Mouse (Mus musculus) heart, postnatal 14 days (tissue): ENCODE measurements at regions not wholly inside any gene's neighbourhood (a gene's known extent, or its start where the extent isn't known, plus 50 kb on each side); places are given as distances from the start of the nearest gene placed in this dataset.

Experiments
- DNase-seq, 2 experiments: peaks; one replicate each; pipeline ENCODE4 v3.0.0; 2021 to 2022
- intact Hi-C: fragments of 180-260 bp; cut with DNase I; formaldehyde crosslinking; loops from one replicate; pipeline ENCODE4 v1.15.1; 2025

GRCm38 (mm10) chr13:51297231-51297880 lies 111.1 kb upstream of the S1pr3 start:
- intact Hi-C loops = no loop called here
- no peak for DNase-seq

DNA sequence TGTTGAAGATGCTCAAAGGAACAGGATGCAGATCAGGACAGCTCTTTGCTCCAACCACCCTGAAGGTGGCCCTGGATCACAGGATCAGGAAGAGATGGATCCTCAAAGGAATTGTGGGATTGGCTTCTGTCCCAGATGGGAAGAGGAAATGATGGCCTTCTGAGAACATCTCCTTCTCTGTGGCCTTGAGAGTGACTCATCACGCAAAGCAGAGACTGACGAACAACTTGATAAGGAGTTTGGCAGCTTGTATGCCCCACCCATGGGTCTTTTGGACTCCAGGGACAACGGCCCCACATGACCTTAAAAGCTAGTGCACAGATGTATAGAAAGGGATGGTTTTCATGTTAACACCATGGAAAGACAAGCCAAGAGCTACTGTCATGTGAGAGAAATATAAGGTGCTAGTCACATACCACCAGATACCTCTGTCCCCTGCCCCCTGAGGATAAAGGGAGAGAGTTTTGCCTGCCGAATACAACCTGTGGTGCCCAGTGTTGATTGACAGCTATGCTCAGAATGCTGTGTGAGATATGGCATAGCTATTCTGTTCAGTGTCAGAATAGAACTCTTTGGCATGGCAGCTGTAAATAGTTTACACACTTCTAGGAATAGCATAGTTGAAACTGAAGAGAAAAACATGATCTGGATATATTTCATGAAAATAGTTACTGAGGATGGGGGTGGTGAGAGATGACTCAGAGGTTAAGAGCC lies 109.2 kb upstream of the S1pr3 start:
- peak; percentile 25 to 42 for DNase-seq
- intact Hi-C loops = no loop called here

- intact Hi-C loops = no loop called here
- DNase-seq = no peak
Observed at GRCm38 (mm10) chr13:51301476-51301875, 107.0 kb upstream of the S1pr3 start.

DNA sequence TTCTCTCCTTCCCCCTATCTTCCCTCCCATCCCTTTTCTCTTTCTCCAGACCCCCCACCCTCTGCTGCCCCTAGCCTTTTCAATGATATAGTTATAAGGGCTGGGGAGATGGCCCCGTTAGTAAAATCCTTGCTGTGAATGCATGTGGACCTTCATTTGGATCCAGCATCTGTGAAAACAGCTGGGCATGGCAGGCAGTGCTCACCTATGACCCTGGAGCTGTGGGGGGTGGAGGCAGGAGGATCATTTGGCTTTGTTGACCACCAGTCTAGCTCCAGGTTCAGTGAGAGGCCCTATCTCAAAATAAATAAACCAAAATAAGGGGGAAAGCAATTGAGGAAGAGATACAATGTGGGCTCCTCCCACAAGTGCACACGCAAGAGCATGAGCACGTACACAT lies 105.3 kb upstream of the S1pr3 start:
- DNase-seq = no peak
- intact Hi-C loops = no loop called here

DNA sequence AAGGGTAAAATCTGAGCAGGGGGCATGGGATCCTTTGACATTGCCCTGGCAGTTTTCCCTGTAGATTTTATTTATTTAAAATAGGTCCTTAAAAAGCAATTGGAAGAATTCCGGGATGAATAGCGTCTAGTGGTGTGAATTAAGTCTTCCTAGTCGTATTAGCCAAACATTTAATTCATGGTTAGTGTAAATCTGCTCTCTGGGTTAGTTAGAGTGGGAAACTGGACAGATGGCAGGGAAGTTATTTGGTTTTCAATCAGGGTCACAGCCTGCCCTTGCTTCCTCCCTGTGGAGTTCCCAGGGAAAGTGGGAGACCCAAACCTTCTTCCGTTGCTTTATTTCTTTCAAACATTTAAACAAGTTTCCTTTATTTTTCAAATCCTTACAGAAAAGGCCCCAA lies 103.8 kb upstream of the S1pr3 start:
- intact Hi-C loops = no loop called here
- DNase-seq = no peak

GRCm38 (mm10) chr13:51309446-51309845 lies 99.0 kb upstream of the S1pr3 start:
- DNase-seq = no peak
- intact Hi-C loops = no loop called here

GRCm38 (mm10) chr13:51310041-51310440 lies 98.4 kb upstream of the S1pr3 start:
- no peak for DNase-seq
- intact Hi-C loops = loop anchor here (5.0 kb wide), 1 partner anchor 97 kb away; the partner anchor contains the start of gene S1pr3

GRCm38 (mm10) chr13:51311679-51312255 lies 96.7 kb upstream of the S1pr3 start:
- intact Hi-C loops = loop anchor here (5.0 kb wide), 1 partner anchor 96 kb away; the partner anchor contains the start of gene S1pr3
- DNase-seq = peak; percentile 30 to 47

- peak; percentile 58 to 70 for DNase-seq
- intact Hi-C loops = loop anchor here (5.0 kb wide), 1 partner anchor 94 kb away; the partner anchor contains the start of gene S1pr3
Observed at GRCm38 (mm10) chr13:51313129-51313850, 95.1 kb upstream of the S1pr3 start.

DNA sequence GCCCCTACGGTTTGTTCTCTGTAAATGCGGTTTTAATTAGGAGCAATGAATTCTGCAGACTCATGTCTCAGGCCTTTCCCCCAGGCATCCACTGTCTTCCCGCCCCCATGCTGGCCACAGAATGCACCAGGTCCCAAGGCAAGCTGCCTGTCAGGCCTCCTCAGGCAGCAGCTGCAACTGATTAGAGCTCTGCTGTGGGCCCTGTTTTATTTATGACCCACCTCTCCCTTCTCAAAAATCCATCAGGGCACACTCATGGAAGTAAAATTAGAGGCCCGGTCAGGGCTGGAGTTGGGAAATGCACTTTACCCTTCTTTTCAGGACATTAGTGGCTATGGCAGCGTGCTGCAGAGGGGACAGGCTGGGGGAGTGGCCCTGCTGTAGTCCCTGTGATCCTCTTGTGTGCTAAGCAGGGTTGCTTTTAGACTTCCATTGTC lies 93.9 kb upstream of the S1pr3 start:
- intact Hi-C loops = loop anchor here (5.0 kb wide), 1 partner anchor 93 kb away; the partner anchor contains the start of gene S1pr3
- DNase-seq = peak; percentile 59 to 64

GRCm38 (mm10) chr13:51315008-51315778 lies 93.2 kb upstream of the S1pr3 start:
- intact Hi-C loops = no loop called here
- no peak for DNase-seq

DNA sequence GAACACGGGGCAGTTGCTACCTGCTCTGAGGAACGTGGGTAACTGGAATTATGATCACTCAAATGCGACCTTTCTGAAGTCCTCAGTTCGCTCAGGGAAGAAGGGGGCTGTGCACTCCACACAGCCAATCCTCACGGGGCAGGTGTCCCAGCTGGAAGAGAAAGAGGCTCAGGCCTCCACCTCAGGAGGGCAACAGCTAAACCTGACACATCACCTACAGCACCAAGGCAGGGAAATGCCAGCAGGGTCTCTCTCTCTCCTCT lies 92.7 kb upstream of the S1pr3 start:
- no peak for DNase-seq
- intact Hi-C loops = no loop called here

DNA sequence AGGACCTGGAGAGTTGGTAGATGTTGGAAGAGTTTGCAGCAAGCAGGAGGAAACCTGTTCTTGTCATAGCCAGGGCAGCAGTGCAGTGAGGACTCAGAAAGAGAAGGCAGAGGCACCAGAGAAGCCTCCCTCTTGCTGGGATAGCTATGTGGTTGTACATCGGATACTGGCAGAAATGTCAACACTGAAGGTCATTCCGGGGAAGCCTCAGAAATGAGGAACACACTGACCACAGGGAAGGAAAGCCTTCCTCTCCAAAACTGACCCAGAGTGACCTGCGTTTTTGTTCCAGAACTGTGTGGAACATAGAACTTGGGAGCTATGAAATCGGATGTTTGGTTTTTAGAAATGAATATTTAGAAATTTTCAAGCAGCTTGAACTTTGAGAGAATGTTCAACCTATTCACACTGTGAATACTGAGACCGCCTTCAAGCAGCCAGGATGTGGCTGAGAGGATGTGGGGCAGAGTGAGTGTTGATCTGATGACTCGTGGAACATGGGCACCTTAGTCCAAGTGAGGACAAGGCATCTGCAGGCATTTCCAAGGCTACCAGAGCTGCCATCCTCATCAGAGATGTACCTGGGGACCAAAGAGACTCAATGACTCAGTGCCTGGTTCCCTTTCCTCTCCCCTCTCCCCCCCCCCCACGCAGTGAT lies 85.3 kb upstream of the S1pr3 start:
- no peak for DNase-seq
- intact Hi-C loops = no loop called here

GRCm38 (mm10) chr13:51324714-51325113 lies 83.7 kb upstream of the S1pr3 start:
- intact Hi-C loops = no loop called here
- no peak for DNase-seq

GRCm38 (mm10) chr13:51325298-51325697 lies 83.1 kb upstream of the S1pr3 start:
- DNase-seq = no peak
- intact Hi-C loops = no loop called here

DNA sequence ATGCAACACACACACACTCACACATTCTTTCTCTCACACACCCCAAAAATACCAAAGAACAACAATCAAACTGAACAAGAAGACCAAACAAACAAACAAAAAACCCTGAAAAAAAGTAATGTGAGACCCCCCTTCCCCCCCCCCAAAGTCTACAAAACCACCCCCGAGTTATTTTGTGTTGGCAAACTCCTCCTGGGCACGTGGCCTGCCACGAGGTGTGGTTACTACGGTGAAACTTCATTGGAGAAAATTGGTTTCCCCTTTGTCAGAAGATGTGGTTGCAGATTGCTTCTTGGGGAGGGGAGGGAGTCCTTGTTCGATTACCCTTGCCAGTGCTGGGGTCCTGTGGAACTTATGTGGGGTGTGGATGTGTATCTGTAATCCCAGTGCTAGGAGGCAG lies 82.3 kb upstream of the S1pr3 start:
- DNase-seq = no peak
- intact Hi-C loops = no loop called here

DNA sequence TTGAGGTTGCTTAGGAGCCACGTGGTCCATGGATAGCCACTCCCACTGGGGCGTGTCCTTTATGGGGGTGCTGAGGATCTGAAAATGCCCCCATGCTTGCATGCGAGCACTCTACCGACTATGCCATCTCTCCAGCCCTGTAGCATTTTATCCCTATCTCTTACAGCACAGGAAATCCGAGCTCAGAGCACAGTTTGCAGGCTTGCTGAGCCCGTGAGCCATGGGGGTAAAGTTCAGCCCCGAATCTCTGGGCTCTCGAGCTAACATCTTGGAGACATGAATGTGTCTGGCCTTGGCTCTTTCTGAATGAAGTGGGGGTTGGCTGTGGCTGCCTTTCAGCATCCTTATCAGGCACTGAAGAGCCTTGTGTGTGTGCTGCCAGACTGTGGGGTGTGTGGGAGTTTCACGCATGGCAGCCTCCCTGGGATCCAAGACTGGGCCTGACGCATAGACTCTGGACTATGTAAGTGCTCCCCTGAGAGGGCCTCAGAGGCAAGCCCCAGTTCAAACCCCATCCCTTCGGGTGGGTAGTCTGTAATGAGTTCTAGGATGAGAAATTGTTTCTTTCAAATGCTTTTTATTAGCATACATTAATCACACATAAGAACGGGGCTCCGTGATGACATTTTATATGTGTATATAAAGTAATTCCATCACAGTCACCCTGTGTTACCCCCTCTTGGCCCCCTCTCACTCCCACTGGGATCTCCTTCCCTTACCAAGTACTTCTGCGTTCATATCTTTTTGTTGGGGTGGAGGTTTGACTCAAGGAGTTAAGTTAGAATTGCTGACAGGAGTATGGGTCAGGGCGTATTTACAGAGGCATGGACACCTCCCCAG lies 80.1 kb upstream of the S1pr3 start:
- DNase-seq = peak; percentile 47 to 65
- intact Hi-C loops = no loop called here

GRCm38 (mm10) chr13:51328971-51329346 lies 79.5 kb upstream of the S1pr3 start:
- intact Hi-C loops = no loop called here
- no peak for DNase-seq

DNA sequence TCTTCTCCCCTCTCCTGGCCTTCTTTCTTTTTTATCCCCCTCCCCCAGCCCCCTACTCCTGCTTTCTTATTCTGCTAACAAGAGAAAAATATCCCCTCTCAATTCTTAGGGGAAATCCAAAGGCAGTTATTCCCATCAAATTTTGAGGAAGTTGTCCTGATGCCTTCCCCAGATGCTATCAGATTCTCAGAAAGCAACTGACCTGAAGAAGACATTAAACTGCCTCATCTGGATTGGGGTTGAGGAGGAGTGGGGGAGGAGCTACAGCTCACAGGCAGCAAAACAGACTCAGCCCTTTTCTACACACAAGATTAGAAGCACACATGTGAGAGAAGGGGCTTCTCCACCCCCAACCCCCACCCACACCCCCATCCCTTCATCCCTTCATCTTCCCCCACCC lies 78.7 kb upstream of the S1pr3 start:
- DNase-seq = no peak
- intact Hi-C loops = loop anchor here (5.0 kb wide), 1 partner anchor 78 kb away; the partner anchor contains the start of gene S1pr3
